Mouse (Mus musculus): ENCODE measurements at regions not wholly inside any gene's neighbourhood (a gene's known extent, or its start where the extent isn't known, plus 50 kb on each side); places are given as distances from the start of the nearest gene placed in this dataset.

DNA sequence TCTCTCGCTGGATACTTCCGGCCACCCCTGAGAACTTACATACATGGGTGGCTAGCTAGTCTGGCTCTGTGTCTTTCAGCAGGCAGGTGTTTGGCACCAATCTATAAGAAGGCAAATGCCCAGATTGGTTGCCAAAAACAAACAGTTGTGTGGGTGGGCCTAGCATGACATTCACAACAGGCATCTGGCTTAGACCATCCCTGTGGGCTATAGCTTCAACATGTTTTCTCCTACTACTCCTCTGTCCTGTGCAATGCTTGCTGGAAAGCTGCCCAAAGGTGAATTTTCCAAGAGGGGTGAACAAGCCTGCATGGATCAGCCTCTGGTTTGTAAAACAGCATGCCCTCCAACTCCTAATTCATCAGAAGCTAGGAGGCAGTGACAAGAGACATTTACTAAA lies 505.3 kb upstream of the Pou3f4 start:
- TF ChIP-seq MYC (IDR thresholded peaks at IDR 0.05; ENCODE audit: low read depth, low read length) (no peak), MEF2A (IDR thresholded peaks at IDR 0.05; ENCODE audit: extremely low read depth, insufficient replicate concordance, low read depth, low read length, poor library complexity, severe bottlenecking) (no peak), UBTF (IDR thresholded peaks at IDR 0.05; ENCODE audit: borderline replicate concordance, insufficient read depth, low read depth, low read length) (no peak), ZMIZ1 (IDR thresholded peaks at IDR 0.05; ENCODE audit: low read depth, low read length) (no peak), MYB (IDR thresholded peaks at IDR 0.05; ENCODE audit: low read depth, low read length) (no peak), NELFE (IDR thresholded peaks at IDR 0.05; ENCODE audit: low read depth, low read length) (no peak), USF1 (IDR thresholded peaks at IDR 0.05; ENCODE audit: low read depth, low read length) (no peak), ZC3H11A (IDR thresholded peaks at IDR 0.05; ENCODE audit: low read depth, low read length) (no peak), POLR2AphosphoS2 (IDR thresholded peaks at IDR 0.05; ENCODE audit: low read length) (no peak), CHD1 (IDR thresholded peaks at IDR 0.05; ENCODE audit: low read depth, low read length) (no peak), CTCF (IDR thresholded peaks at IDR 0.05 in 2 of 3, conservative IDR thresholded peaks at IDR 0.05 in 1 of 3; ENCODE audit: control insufficient read depth in 1 of 3, insufficient read depth in 1 of 3, low read depth in 2 of 3, low read length in 3 of 3, poor library complexity in 1 of 3, severe bottlenecking in 1 of 3) (no peak), ELF1 (IDR thresholded peaks at IDR 0.05; ENCODE audit: low read depth, low read length) (no peak), SMC3 (IDR thresholded peaks at IDR 0.05; ENCODE audit: low read depth, low read length) (no peak)
- Histone ChIP-seq H3K27ac (ENCODE audit: control insufficient read depth, low read depth, low read length) (no peak overlapping the region), H3K9ac (ENCODE audit: control insufficient read depth, low read depth, low read length, poor library complexity, severe bottlenecking) (no peak overlapping the region), H3K27me3 (ENCODE audit: control insufficient read depth in 1 of 2, insufficient read depth in 2 of 2, low read length in 2 of 2) (no peaks in the 10 kb centered on the region), H3K4me1 (ENCODE audit: control insufficient read depth in 1 of 2, insufficient read depth in 2 of 2, low read length in 2 of 2) (peaks cover 2 to 9% of the 10 kb centered on the region in 2 experiments; a peak in 3 of 4 replicates), H3K79me2 (ENCODE audit: control insufficient read depth, insufficient read depth, low read length, poor library complexity) (no peaks in the 10 kb centered on the region), H3K9me3 (replicated peaks; ENCODE audit: insufficient read depth, low read length) (no peaks in the 10 kb centered on the region), H3K36me3 (ENCODE audit: control insufficient read depth in 1 of 2, insufficient read depth in 2 of 2, low read length in 2 of 2) (peaks cover 0 to 10% of the 10 kb centered on the region in 2 experiments; a peak in 2 of 4 replicates), H3K4me3 (ENCODE audit: control insufficient read depth in 1 of 2, insufficient read depth in 1 of 2, low read depth in 2 of 2, low read length in 2 of 2) (no peak overlapping the region)
- no peak for DNase-seq (ENCODE audit: low read depth, low spot score)

GRCm38 (mm10) chrX:110317825-110318769 lies 496.0 kb upstream of the Pou3f4 start:
- no peaks in the 10 kb centered on the region for H3K27me3 ChIP-seq (ENCODE audit: control insufficient read depth in 1 of 2, insufficient read depth in 2 of 2, low read length in 2 of 2)
- H3K79me2 ChIP-seq (ENCODE audit: control insufficient read depth, insufficient read depth, low read length, poor library complexity): no peaks in the 10 kb centered on the region
- peaks cover 4 to 19% of the 10 kb centered on the region in 2 experiments; a peak in 3 of 4 replicates for H3K4me1 ChIP-seq (ENCODE audit: control insufficient read depth in 1 of 2, insufficient read depth in 2 of 2, low read length in 2 of 2)
- no peak overlapping the region for H3K27ac ChIP-seq (ENCODE audit: control insufficient read depth, low read depth, low read length)
- no peaks in the 10 kb centered on the region for H3K9me3 ChIP-seq (replicated peaks; ENCODE audit: insufficient read depth, low read length)
- no peak overlapping the region for H3K4me3 ChIP-seq (ENCODE audit: control insufficient read depth in 1 of 2, insufficient read depth in 1 of 2, low read depth in 2 of 2, low read length in 2 of 2)
- H3K9ac ChIP-seq (ENCODE audit: control insufficient read depth, low read depth, low read length, poor library complexity, severe bottlenecking): no peak overlapping the region
- DNase-seq (ENCODE audit: low read depth, low spot score): no peak
- peaks cover 0 to 25% of the 10 kb centered on the region in 2 experiments; a peak in 2 of 4 replicates for H3K36me3 ChIP-seq (ENCODE audit: control insufficient read depth in 1 of 2, insufficient read depth in 2 of 2, low read length in 2 of 2)
- TF ChIP-seq MAX (IDR thresholded peaks at IDR 0.05; ENCODE audit: low read length) (no peak), TCF12 (IDR thresholded peaks at IDR 0.05; ENCODE audit: low read depth, low read length) (peak; percentile 80), KAT2A (conservative IDR thresholded peaks at IDR 0.05; ENCODE audit: low read depth, low read length) (no peak), GABPA (IDR thresholded peaks at IDR 0.05; ENCODE audit: low read depth, low read length) (no peak), JUND (IDR thresholded peaks at IDR 0.05; ENCODE audit: low read depth, low read length) (no peak), ZNF384 (IDR thresholded peaks at IDR 0.05; ENCODE audit: low read depth, low read length) (no peak), BHLHE40 (IDR thresholded peaks at IDR 0.05; ENCODE audit: borderline replicate concordance, low read depth, low read length) (no peak), POLR2AphosphoS2 (IDR thresholded peaks at IDR 0.05; ENCODE audit: low read length) (no peak), MAFK (IDR thresholded peaks at IDR 0.05; ENCODE audit: borderline replicate concordance, low read depth, low read length) (0 out of 2 replicates have a peak, but pooled peaks have one; percentile 12), ZKSCAN1 (IDR thresholded peaks at IDR 0.05; ENCODE audit: low read depth, low read length) (no peak), NELFE (IDR thresholded peaks at IDR 0.05; ENCODE audit: low read depth, low read length) (no peak), ZC3H11A (IDR thresholded peaks at IDR 0.05; ENCODE audit: low read depth, low read length) (no peak), SMC3 (IDR thresholded peaks at IDR 0.05; ENCODE audit: low read depth, low read length) (no peak), MYB (IDR thresholded peaks at IDR 0.05; ENCODE audit: low read depth, low read length) (no peak), ZMIZ1 (IDR thresholded peaks at IDR 0.05; ENCODE audit: low read depth, low read length) (no peak), E2F4 (IDR thresholded peaks at IDR 0.05; ENCODE audit: borderline replicate concordance, low read depth, low read length) (no peak), USF2 (IDR thresholded peaks at IDR 0.05; ENCODE audit: borderline replicate concordance in 1 of 2, insufficient read depth in 1 of 2, low read depth in 1 of 2, low read length in 2 of 2) (no peak), POLR2AphosphoS5 (IDR thresholded peaks at IDR 0.05; ENCODE audit: borderline replicate concordance, low read depth, low read length) (no peak), EP300 (IDR thresholded peaks at IDR 0.05; ENCODE audit: low read depth in 1 of 2, low read length in 2 of 2) (peak; percentile 77 to 80), CHD1 (IDR thresholded peaks at IDR 0.05; ENCODE audit: low read depth, low read length) (no peak), NRF1 (IDR thresholded peaks at IDR 0.05; ENCODE audit: insufficient read depth, low read depth, low read length, poor library complexity, severe bottlenecking) (no peak)

Measured in MEL (cell line).